Mouse (Mus musculus): Measurements from ENCODE around the gene Grk3.

DNA sequence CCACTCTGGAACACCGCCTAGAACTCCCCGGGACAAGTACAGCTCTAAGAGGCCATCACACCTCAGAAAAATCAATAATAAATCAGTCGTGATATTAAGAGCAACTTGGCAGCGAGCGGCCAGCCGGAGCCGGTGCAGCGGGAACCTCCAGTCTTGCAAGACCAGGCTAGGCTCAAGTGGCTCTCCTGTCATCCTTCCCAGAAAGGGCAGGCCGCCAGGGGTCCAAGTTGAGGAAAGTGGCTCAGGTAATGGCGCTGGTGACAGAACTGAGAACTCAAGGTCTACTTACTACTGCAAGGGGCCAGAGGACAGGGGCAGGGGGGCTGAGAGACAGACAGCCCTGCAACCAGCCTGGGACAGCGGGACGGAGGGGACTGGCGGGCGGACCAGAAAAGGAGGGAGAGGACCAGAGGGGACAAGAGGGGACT is 769 bp downstream of the Grk3 start:
- TF ChIP-seq CTCF (IDR thresholded peaks at IDR 0.05; ENCODE audit: low read depth) = no peak
- TF ChIP-seq EP300 (optimal IDR thresholded peaks at IDR 0.05) = no peak
